Mouse (Mus musculus): ENCODE measurements around the gene Rpn1. TPM values are rescaled to one million over a fixed set of nuclear protein-coding genes. Genes with fewer than 3 reads are reported as not detected.

The Rpn1 gene
- polyA plus RNA-seq, 1 experiment from 2014 or later: 273 TPM

DNA sequence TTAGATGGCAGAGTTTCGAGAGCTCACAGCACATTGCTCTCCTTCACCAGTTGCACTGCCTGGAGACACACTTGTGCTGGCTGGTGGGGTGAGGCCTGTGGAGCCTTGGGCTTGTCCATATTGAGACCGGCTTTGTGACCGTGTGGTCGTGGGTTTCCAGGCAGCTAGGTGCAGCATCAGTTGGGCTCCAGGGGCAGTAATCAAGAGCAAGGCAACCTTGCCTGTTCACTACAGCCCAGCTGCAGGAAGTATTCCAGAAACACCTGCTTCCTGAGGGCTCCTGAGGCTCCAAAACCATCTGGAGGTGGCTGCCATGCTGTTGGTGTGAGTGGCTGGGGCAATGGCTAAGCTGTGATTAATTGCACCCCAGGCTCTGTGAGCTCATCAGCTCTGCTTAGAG, 61.5 kb downstream of the Rpn1 start:
- ATAC-seq: no peak
- Histone ChIP-seq H3K27me3 (replicated peaks; ENCODE audit: control insufficient read depth, insufficient read depth, low read length) (no peaks in the 10 kb centered on the region), H3K4me3 (replicated peaks; ENCODE audit: low read length) (no peak overlapping the region), H3K9me3 (ENCODE audit: control insufficient read depth, low read length) (no peaks in the 10 kb centered on the region), H3K4me1 (replicated peaks; ENCODE audit: control insufficient read depth, insufficient read depth, low read length) (peaks cover 3% of the 10 kb centered on the region; the same call in 1 of the 2 replicates), H3K4me2 (ENCODE audit: low read length) (no peak overlapping the region), H3K36me3 (ENCODE audit: control insufficient read depth, insufficient read depth) (no peaks in the 10 kb centered on the region), H3K9ac (replicated peaks; ENCODE audit: low read depth, low read length) (no peak overlapping the region), H3K27ac (ENCODE audit: low read length) (no peak overlapping the region)
- WGBS: 73% methylated on average over 4 of the region's 4 CpGs

GRCm38 (mm10) chr6:88146576-88146975, 62.3 kb downstream of the Rpn1 start:
- H3K4me3 ChIP-seq (replicated peaks; ENCODE audit: low read length): no peak overlapping the region
- peaks cover 3% of the 10 kb centered on the region; the same call in 1 of the 2 replicates for H3K4me1 ChIP-seq (replicated peaks; ENCODE audit: control insufficient read depth, insufficient read depth, low read length)
- no peak overlapping the region for H3K4me2 ChIP-seq (ENCODE audit: low read length)
- ATAC-seq: no peak
- no peak overlapping the region for H3K27ac ChIP-seq (ENCODE audit: low read length)
- no peaks in the 10 kb centered on the region for H3K27me3 ChIP-seq (replicated peaks; ENCODE audit: control insufficient read depth, insufficient read depth, low read length)
- 79% methylated on average over 8 of the region's 8 CpGs for WGBS
- no peak overlapping the region for H3K9ac ChIP-seq (replicated peaks; ENCODE audit: low read depth, low read length)
- no peaks in the 10 kb centered on the region for H3K36me3 ChIP-seq (ENCODE audit: control insufficient read depth, insufficient read depth)
- no peaks in the 10 kb centered on the region for H3K9me3 ChIP-seq (ENCODE audit: control insufficient read depth, low read length)

DNA sequence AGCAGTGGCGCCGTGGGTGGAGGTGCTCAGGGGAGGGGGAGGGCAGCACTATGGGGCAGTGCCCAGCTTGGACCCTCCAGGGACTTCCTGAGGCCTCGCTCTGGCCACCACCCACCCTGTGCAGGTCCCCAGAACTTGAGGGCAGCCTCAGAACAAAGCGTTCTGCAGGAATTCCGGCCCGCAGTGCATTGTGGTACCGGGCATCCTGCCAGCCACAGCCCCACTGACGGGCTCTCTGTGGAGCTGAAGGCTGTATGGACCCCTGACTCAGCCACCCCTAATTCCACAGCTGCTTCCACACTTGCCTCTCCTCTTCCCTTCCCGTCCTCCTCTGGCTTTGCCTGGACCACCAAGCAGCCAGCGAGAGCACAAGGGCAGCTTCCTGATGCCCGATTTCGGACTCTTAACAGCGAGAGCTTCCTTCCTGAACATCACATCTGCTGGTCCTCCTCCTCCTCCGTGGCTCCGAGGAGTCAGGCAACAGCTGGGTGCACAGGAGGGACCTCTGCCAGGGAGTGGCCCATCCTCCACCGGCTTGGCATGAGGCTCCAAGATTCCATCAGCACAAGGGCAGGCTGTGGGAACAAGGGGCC, 63.2 kb downstream of the Rpn1 start:
- peaks cover 3% of the 10 kb centered on the region; the same call in 1 of the 2 replicates for H3K4me1 ChIP-seq (replicated peaks; ENCODE audit: control insufficient read depth, insufficient read depth, low read length)
- 59% methylated on average over 16 of the region's 16 CpGs for WGBS
- H3K36me3 ChIP-seq (ENCODE audit: control insufficient read depth, insufficient read depth): no peaks in the 10 kb centered on the region

GRCm38 (mm10) chr6:88151335-88151734, 67.1 kb downstream of the Rpn1 start:
- H3K27ac ChIP-seq (ENCODE audit: low read length): no peak overlapping the region
- ATAC-seq: no peak
- H3K4me3 ChIP-seq (replicated peaks; ENCODE audit: low read length): no peak overlapping the region
- no peaks in the 10 kb centered on the region for H3K27me3 ChIP-seq (replicated peaks; ENCODE audit: control insufficient read depth, insufficient read depth, low read length)
- H3K36me3 ChIP-seq (ENCODE audit: control insufficient read depth, insufficient read depth): no peaks in the 10 kb centered on the region
- peaks cover 3% of the 10 kb centered on the region; the same call in 1 of the 2 replicates for H3K4me1 ChIP-seq (replicated peaks; ENCODE audit: control insufficient read depth, insufficient read depth, low read length)
- WGBS: 77% methylated on average over 4 of the region's 4 CpGs
- no peaks in the 10 kb centered on the region for H3K9me3 ChIP-seq (ENCODE audit: control insufficient read depth, low read length)
- H3K9ac ChIP-seq (replicated peaks; ENCODE audit: low read depth, low read length): no peak overlapping the region
- no peak overlapping the region for H3K4me2 ChIP-seq (ENCODE audit: low read length)

More for the DNA sequence above, 63.2 kb downstream of the Rpn1 start:
- H3K4me2 ChIP-seq (ENCODE audit: low read length): no peak overlapping the region
- H3K27ac ChIP-seq (ENCODE audit: low read length): no peak overlapping the region
- H3K9ac ChIP-seq (replicated peaks; ENCODE audit: low read depth, low read length): no peak overlapping the region
- no peaks in the 10 kb centered on the region for H3K9me3 ChIP-seq (ENCODE audit: control insufficient read depth, low read length)
- no peaks in the 10 kb centered on the region for H3K27me3 ChIP-seq (replicated peaks; ENCODE audit: control insufficient read depth, insufficient read depth, low read length)
- H3K4me3 ChIP-seq (replicated peaks; ENCODE audit: low read length): no peak overlapping the region
- ATAC-seq: no peak

GRCm38 (mm10) chr6:88152127-88152705, 67.9 kb downstream of the Rpn1 start:
- no peak for ATAC-seq
- no peaks in the 10 kb centered on the region for H3K27me3 ChIP-seq (replicated peaks; ENCODE audit: control insufficient read depth, insufficient read depth, low read length)
- WGBS: 89% methylated on average over 14 of the region's 14 CpGs

GRCm38 (mm10) chr6:88152979-88153378, 68.7 kb downstream of the Rpn1 start:
- no peaks in the 10 kb centered on the region for H3K36me3 ChIP-seq (ENCODE audit: control insufficient read depth, insufficient read depth)
- H3K9me3 ChIP-seq (ENCODE audit: control insufficient read depth, low read length): no peaks in the 10 kb centered on the region
- no peaks in the 10 kb centered on the region for H3K27me3 ChIP-seq (replicated peaks; ENCODE audit: control insufficient read depth, insufficient read depth, low read length)
- ATAC-seq: no peak
- H3K4me2 ChIP-seq (ENCODE audit: low read length): no peak overlapping the region
- no peak overlapping the region for H3K9ac ChIP-seq (replicated peaks; ENCODE audit: low read depth, low read length)
- 69% methylated on average over 6 of the region's 6 CpGs for WGBS
- H3K27ac ChIP-seq (ENCODE audit: low read length): no peak overlapping the region
- no peak overlapping the region for H3K4me3 ChIP-seq (replicated peaks; ENCODE audit: low read length)
- no peaks in the 10 kb centered on the region for H3K4me1 ChIP-seq (replicated peaks; ENCODE audit: control insufficient read depth, insufficient read depth, low read length)

More at GRCm38 (mm10) chr6:88152127-88152705, 67.9 kb downstream of the Rpn1 start:
- H3K9me3 ChIP-seq (ENCODE audit: control insufficient read depth, low read length): no peaks in the 10 kb centered on the region
- no peak overlapping the region for H3K4me2 ChIP-seq (ENCODE audit: low read length)
- H3K27ac ChIP-seq (ENCODE audit: low read length): no peak overlapping the region
- no peaks in the 10 kb centered on the region for H3K36me3 ChIP-seq (ENCODE audit: control insufficient read depth, insufficient read depth)
- no peak overlapping the region for H3K9ac ChIP-seq (replicated peaks; ENCODE audit: low read depth, low read length)
- peaks cover 3% of the 10 kb centered on the region; the same call in 1 of the 2 replicates for H3K4me1 ChIP-seq (replicated peaks; ENCODE audit: control insufficient read depth, insufficient read depth, low read length)
- H3K4me3 ChIP-seq (replicated peaks; ENCODE audit: low read length): no peak overlapping the region

Small RNA genes within 50 kb of the gene (microRNA-seq; reads per million reads assigned to microRNA genes)
- gene Mir6376: not detected

Other genes starting within 250 kb of the Rpn1 start
- gene Gm45140, start 248.7 kb upstream of the Rpn1 start, polyA plus RNA-seq (2015; fragmentation: Nextera tagmentation; extraction: Ambion mirVana): 2.5 and 4.4 TPM in 2 replicates
- gene Isy1, start 245.7 kb upstream of the Rpn1 start, polyA plus RNA-seq (2015; fragmentation: Nextera tagmentation; extraction: Ambion mirVana): 28.2 and 30.2 TPM in 2 replicates
- 685 and 747 TPM in 2 replicates for gene Cnbp, start 233.4 kb upstream of the Rpn1 start, polyA plus RNA-seq (2015; fragmentation: Nextera tagmentation; extraction: Ambion mirVana)
- 173 and 186 TPM in 2 replicates for gene Copg1, start 196.7 kb upstream of the Rpn1 start, polyA plus RNA-seq (2015; fragmentation: Nextera tagmentation; extraction: Ambion mirVana)
- 57.9 and 62.9 TPM in 2 replicates for gene Hmces, start 170.5 kb upstream of the Rpn1 start, polyA plus RNA-seq (2015; fragmentation: Nextera tagmentation; extraction: Ambion mirVana)
- gene H1fx, start 102.8 kb upstream of the Rpn1 start, polyA plus RNA-seq (2015; fragmentation: Nextera tagmentation; extraction: Ambion mirVana): 18.4 and 19.8 TPM in 2 replicates
- gene Rab7, start 39.2 kb upstream of the Rpn1 start, polyA plus RNA-seq (2015; fragmentation: Nextera tagmentation; extraction: Ambion mirVana): 343 TPM in 2 replicates
- gene Gata2, start 109.4 kb downstream of the Rpn1 start, polyA plus RNA-seq (2015; fragmentation: Nextera tagmentation; extraction: Ambion mirVana): 1.8 TPM in 2 replicates
- gene Dnajb8, start 137.8 kb downstream of the Rpn1 start, polyA plus RNA-seq (2015; fragmentation: Nextera tagmentation; extraction: Ambion mirVana): not detected in 2 replicates